ENCODE assay signal across 30 mouse cellular contexts in genomic region chr11:6222187-6222586, GRCm38 (mm10). TPM values are rescaled to one million over a fixed set of nuclear protein-coding genes. Genes with fewer than 3 reads are reported as not detected.
DNase-seq lines count a peak whose midpoint lies in the region; ATAC-seq and TF ChIP-seq lines count a peak whose summit lies in the region.
"Had no signal": no experiment of that assay in that cellular context is flagged by ENCODE, and none has a peak within 500 bp of the region (broad histone marks: within the 10 kb centered on the region; RNA-seq: fewer than 3 reads in every experiment).

No protein-coding gene starts in this region.

- H3K4me3 ChIP-seq in liver, embryonic 14.5 days (ENCODE audit: insufficient read depth in 1 of 2, low read depth in 2 of 2, low read length in 2 of 2), result no peak overlapping the region
- no peak overlapping the region for H3K4me3 ChIP-seq in ES-E14 (ENCODE audit: insufficient read depth in 1 of 2, low read depth in 1 of 2, low read length in 2 of 2, poor library complexity in 1 of 2, severe bottlenecking in 1 of 2)
- no peak overlapping the region; the same call in 1 of the 2 replicates for H3K4me3 ChIP-seq in small intestine, adult 2 months (ENCODE audit: low read depth, low read length)
- H3K4me3 ChIP-seq: forebrain, embryonic 10.5 days; forebrain, embryonic 13.5 days; gastrocnemius, adult 2 months; heart, embryonic 12.5 days; heart, embryonic 15.5 days had no signal

- no peak for TF ChIP-seq EP300 in liver, embryonic 14.5 days (IDR thresholded peaks at IDR 0.05; ENCODE audit: low read depth)

- H3K27ac ChIP-seq in liver, embryonic 14.5 days, result no peak overlapping the region
- no peak overlapping the region for H3K27ac ChIP-seq in ES-E14 (ENCODE audit: insufficient read depth, low read depth, low read length, poor library complexity, severe bottlenecking)
- no peak overlapping the region for H3K27ac ChIP-seq in small intestine, adult 2 months (ENCODE audit: insufficient read depth, low read depth, low read length)
- H3K27ac ChIP-seq: forebrain, embryonic 10.5 days; forebrain, embryonic 13.5 days; gastrocnemius, adult 2 months; heart, embryonic 15.5 days; hindbrain, embryonic 14.5 days; hindbrain, postnatal 0 days had no signal

- no peak for TF ChIP-seq POLR2A in small intestine, adult 2 months (IDR thresholded peaks at IDR 0.05; ENCODE audit: low read depth, low read length)

- H3K9ac ChIP-seq in liver, embryonic 14.5 days (replicated peaks), result no peak overlapping the region
- no peak overlapping the region for H3K9ac ChIP-seq in ES-E14 (ENCODE audit: insufficient read depth, low read depth, low read length, poor library complexity, severe bottlenecking)
- H3K9ac ChIP-seq: forebrain, embryonic 13.5 days; forebrain, postnatal 0 days; heart, embryonic 12.5 days; heart, embryonic 15.5 days; hindbrain, embryonic 14.5 days had no signal

- intact Hi-C loops in heart, postnatal 10 days (cut with DNase I), result no loop called here

- no peak for DNase-seq in liver, embryonic 14.5 days (ENCODE audit: low read depth in 3 of 3, low spot score in 3 of 3)
- no peak for DNase-seq in liver
- DNase-seq in ES-E14 (ENCODE audit: low read depth, low spot score), result no peak
- no peak for DNase-seq in left cerebral cortex, adult 11 months (ENCODE audit: low spot score)
- DNase-seq in right cerebral cortex, postnatal 36 days (ENCODE audit: low spot score in 2 of 2), result no peak
- DNase-seq in heart, postnatal 10 days, result no peak
- DNase-seq: adrenal gland, postnatal 10 days; adrenal gland, postnatal 36 days; cerebellum, adult 18-20 months; cerebellum, adult 9-10 months; cerebellum, postnatal 14 days; forebrain, postnatal 0 days; gastrocnemius, adult 2 months; gastrocnemius, postnatal 14 days; heart, adult 11 months; heart, postnatal 14 days; heart, postnatal 4 days had no signal

- no peak overlapping the region for H3K4me2 ChIP-seq in liver, embryonic 14.5 days (ENCODE audit: low read depth)
- H3K4me2 ChIP-seq: forebrain, embryonic 13.5 days; heart, embryonic 12.5 days; heart, embryonic 15.5 days; hindbrain, embryonic 14.5 days had no signal

- H3K9me3 ChIP-seq in liver, embryonic 14.5 days (ENCODE audit: control insufficient read depth, low read length), result no peaks in the 10 kb centered on the region
- no peaks in the 10 kb centered on the region for H3K9me3 ChIP-seq in ES-E14 (ENCODE audit: control insufficient read depth, insufficient read depth, low read depth, low read length)
- H3K9me3 ChIP-seq: forebrain, embryonic 10.5 days; forebrain, embryonic 13.5 days; heart, embryonic 12.5 days; heart, embryonic 15.5 days had no signal

- peak; percentile 12; the same call in 1 of the 2 replicates for TF ChIP-seq CTCF in liver, embryonic 14.5 days (IDR thresholded peaks at IDR 0.05; ENCODE audit: low read depth)
- peak; percentile 17; the same call in 1 of the 2 replicates for TF ChIP-seq CTCF in small intestine, adult 2 months (IDR thresholded peaks at IDR 0.05; ENCODE audit: extremely low read depth, insufficient read length, insufficient replicate concordance, low read depth, low read length)

- H3K4me1 ChIP-seq in liver, embryonic 14.5 days (replicated peaks; ENCODE audit: control insufficient read depth in 2 of 2, insufficient read depth in 2 of 2, low read length in 1 of 2), result no peaks in the 10 kb centered on the region
- H3K4me1 ChIP-seq in ES-E14 (ENCODE audit: control insufficient read depth in 2 of 2, insufficient read depth in 2 of 2, low read length in 2 of 2, poor library complexity in 1 of 2), result peaks cover 0 to 4% of the 10 kb centered on the region in 2 experiments; a peak in 1 of 4 replicates
- H3K4me1 ChIP-seq in small intestine, adult 2 months (ENCODE audit: control insufficient read depth, insufficient read depth, insufficient read length, low read length), result peaks cover 8% of the 10 kb centered on the region
- H3K4me1 ChIP-seq: forebrain, embryonic 10.5 days; forebrain, embryonic 13.5 days; heart, embryonic 15.5 days had no signal

- no peaks in the 10 kb centered on the region for H3K27me3 ChIP-seq in liver, embryonic 14.5 days (ENCODE audit: control insufficient read depth, insufficient read depth, low read length)
- no peaks in the 10 kb centered on the region for H3K27me3 ChIP-seq in small intestine, adult 2 months (ENCODE audit: control insufficient read depth, insufficient read depth, low read length)

- 75% methylated on average over 10 of the region's 10 CpGs for WGBS in liver, embryonic 14.5 days (ENCODE audit: insufficient replicate concordance)
- 93% methylated on average over 10 of the region's 10 CpGs for WGBS in small intestine, adult 2 months

- H3K36me3 ChIP-seq in liver, embryonic 14.5 days (replicated peaks; ENCODE audit: control insufficient read depth, insufficient read depth, low read depth), result no peaks in the 10 kb centered on the region
- H3K36me3 ChIP-seq in ES-E14 (ENCODE audit: control insufficient read depth, insufficient read depth, low read length, poor library complexity, severe bottlenecking), result no peaks in the 10 kb centered on the region
- peaks cover 82% of the 10 kb centered on the region for H3K36me3 ChIP-seq in small intestine, adult 2 months (ENCODE audit: control insufficient read depth, insufficient read depth, low read length)
- H3K36me3 ChIP-seq: forebrain, embryonic 10.5 days; heart, embryonic 12.5 days; heart, embryonic 15.5 days had no signal

- ATAC-seq in liver, embryonic 14.5 days (ENCODE audit: insufficient read depth), result no peak
- ATAC-seq: CD4-positive, CD25-positive, alpha-beta regulatory T cell, adult 4 months; forebrain, embryonic 13.5 days; forebrain, postnatal 0 days; hindbrain, postnatal 0 days; inflammation-experienced regulatory T-cells, adult 6 months had no signal

- in situ Hi-C loops in ES-E14 (cut with MboI; ENCODE audit: low sequenced_read_pairs in 2 of 2, unreplicated experiment in 2 of 2), result no loop called here

TF ChIP-seq in ES-E14, 5 proteins besides CTCF, POLR2A, EP300 and RAD21:
- TF ChIP-seq ZNF384 (IDR thresholded peaks at IDR 0.05; ENCODE audit: low read depth, low read length), result no peak
- TF ChIP-seq ZC3H11A (IDR thresholded peaks at IDR 0.05; ENCODE audit: borderline replicate concordance, low read depth, low read length), result 0 out of 2 replicates have a peak, but pooled peaks have one; percentile 10

RNA-seq across cellular contexts. Expression of gene Npc1l1, which starts 7.8 kb away (rescaled TPM):
- 0.11 and 0.13 TPM in 2 replicates for polyA plus RNA-seq in liver, embryonic 14.5 days (2012; rRNA removed)
- polyA plus RNA-seq in liver, embryonic 14.5 days (2014; fragmentation: Nextera tagmentation; extraction: Ambion mirVana), result 0.08 and 0.19 TPM in 2 replicates
- 0.40 and 0.48 TPM in 2 replicates for total RNA-seq in ES-E14 (2012; rRNA removed)
- polyA plus RNA-seq in small intestine, adult 2 months (2012; rRNA removed), result 161 and 819 TPM in 2 replicates
- not detected for total RNA-seq in heart, postnatal 10 days (2021)
- total RNA-seq: adrenal gland, postnatal 10 days; forebrain, postnatal 0 days; MEL had no signal
- polyA plus RNA-seq: embryonic facial prominence, embryonic 11.5 days; forebrain, embryonic 10.5 days; forebrain, postnatal 0 days; heart, embryonic 12.5 days; heart, embryonic 15.5 days; hindbrain, embryonic 11.5 days; inflammation-experienced regulatory T-cells, adult 6 months had no signal

RNA-seq across cellular contexts. Expression of gene Nudcd3, which starts 22.0 kb away (rescaled TPM):
- polyA plus RNA-seq in liver, embryonic 14.5 days (2012; rRNA removed), result 10.2 TPM in 2 replicates
- 9.3 and 11.9 TPM in 2 replicates for polyA plus RNA-seq in liver, embryonic 14.5 days (2014; fragmentation: Nextera tagmentation; extraction: Ambion mirVana)
- total RNA-seq in ES-E14 (2012; rRNA removed), result 59.3 and 71.1 TPM in 2 replicates
- 13.1 and 26.2 TPM in 2 replicates for polyA plus RNA-seq in small intestine, adult 2 months (2012; rRNA removed)
- 10 to 100 TPM; 65.7 to 68.2 TPM for total RNA-seq in heart, postnatal 10 days (2021)

RNA-seq across cellular contexts. Expression of gene A730071L15Rik, which starts 22.4 kb away (rescaled TPM):
- polyA plus RNA-seq in liver, embryonic 14.5 days (2012; rRNA removed), result 0.04 and 0.05 TPM in 2 replicates
- polyA plus RNA-seq in liver, embryonic 14.5 days (2014; fragmentation: Nextera tagmentation; extraction: Ambion mirVana), result not detected in 2 replicates
- total RNA-seq in ES-E14 (2012; rRNA removed), result 0.58 and 1.2 TPM in 2 replicates
- polyA plus RNA-seq in small intestine, adult 2 months (2012; rRNA removed), result not detected in 2 replicates
- total RNA-seq in heart, postnatal 10 days (2021), result under 1 TPM in 1 of 2 experiments, not detected in 1; 0.26 TPM
- total RNA-seq: heart, postnatal 14 days; hindbrain, postnatal 0 days had no signal
- polyA plus RNA-seq: frontal cortex, adult 2 months; heart, embryonic 12.5 days; inflammation-experienced regulatory T-cells, adult 6 months had no signal

RNA-seq across cellular contexts. Expression of gene Ddx56, which starts 45.4 kb away (rescaled TPM):
- polyA plus RNA-seq in liver, embryonic 14.5 days (2012; rRNA removed), result 25.4 and 28.7 TPM in 2 replicates
- polyA plus RNA-seq in liver, embryonic 14.5 days (2014; fragmentation: Nextera tagmentation; extraction: Ambion mirVana), result 45.8 and 53.4 TPM in 2 replicates
- total RNA-seq in ES-E14 (2012; rRNA removed), result 170 and 199 TPM in 2 replicates
- 11.1 and 12.4 TPM in 2 replicates for polyA plus RNA-seq in small intestine, adult 2 months (2012; rRNA removed)
- 10 to 100 TPM; 33.3 to 34.4 TPM for total RNA-seq in heart, postnatal 10 days (2021)

RNA-seq across cellular contexts. Expression of gene Tmed4, which starts 52.5 kb away (rescaled TPM):
- 23.9 and 28.3 TPM in 2 replicates for polyA plus RNA-seq in liver, embryonic 14.5 days (2012; rRNA removed)
- 37.4 and 37.5 TPM in 2 replicates for polyA plus RNA-seq in liver, embryonic 14.5 days (2014; fragmentation: Nextera tagmentation; extraction: Ambion mirVana)
- total RNA-seq in ES-E14 (2012; rRNA removed), result 79.7 and 98.6 TPM in 2 replicates
- polyA plus RNA-seq in small intestine, adult 2 months (2012; rRNA removed), result 103 and 182 TPM in 2 replicates
- 10 to 100 TPM; 78.1 to 82.9 TPM for total RNA-seq in heart, postnatal 10 days (2021)
